ENCODE assay signal across 8 mouse cellular contexts in the genomic region with DNA sequence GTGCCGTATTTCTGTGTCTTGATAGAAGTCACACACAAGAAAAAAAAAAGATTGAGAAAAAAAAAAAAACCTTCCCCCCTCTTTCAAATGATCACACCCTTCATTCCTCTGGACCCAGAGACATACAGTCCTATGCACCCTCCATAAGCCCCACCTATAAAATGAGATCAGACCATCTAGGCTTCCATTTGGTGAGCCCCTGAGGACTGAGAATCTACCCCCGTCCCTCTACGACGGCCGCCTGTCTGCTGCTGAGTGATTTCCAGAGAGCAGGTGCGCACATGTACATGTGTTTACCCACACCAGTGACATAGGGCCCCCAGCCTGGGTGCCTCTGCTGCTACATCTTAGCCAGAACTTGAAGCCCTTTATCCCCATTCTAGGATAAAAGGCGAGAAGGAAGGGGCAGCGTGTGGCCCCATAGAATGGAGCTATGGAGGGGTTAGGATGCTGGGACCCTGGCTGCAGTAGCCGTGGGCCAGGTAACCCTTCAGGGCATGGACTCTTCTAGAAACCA. TPM values are rescaled to one million over a fixed set of nuclear protein-coding genes. Genes with fewer than 3 reads are reported as not detected.
A peak's percentile ranks its signal among the peaks of the same experiment; 100 is the strongest.
DNase-seq lines count a peak whose midpoint lies in the region; ATAC-seq and TF ChIP-seq lines count a peak whose summit lies in the region.

No protein-coding gene starts in this region.

- H3K9me3 ChIP-seq in E14TG2a.4 (ENCODE audit: low read length): peaks cover 8% of the 10 kb centered on the region
- H3K9me3 ChIP-seq in forebrain, embryonic 14.5 days (replicated peaks; ENCODE audit: control insufficient read depth, low read length): no peaks in the 10 kb centered on the region
- no peaks in the 10 kb centered on the region for H3K9me3 ChIP-seq in neural tube, embryonic 14.5 days (ENCODE audit: control insufficient read depth, low read length)

- peak; percentile 96 for DNase-seq in heart, adult 11 months
- DNase-seq in heart, postnatal 10 days: no peak
- DNase-seq in forebrain, embryonic 14.5 days (ENCODE audit: low spot score): no peak
- DNase-seq in kidney, postnatal 4 days: peak; percentile 20 to 32
- DNase-seq in left cerebral cortex, postnatal 14 days (ENCODE audit: low spot score in 2 of 2): no peak

- H3K4me3 ChIP-seq in E14TG2a.4 (replicated peaks; ENCODE audit: low read length): peak overlapping the region; percentile 13; the same call in 1 of the 2 replicates
- H3K4me3 ChIP-seq in forebrain, embryonic 14.5 days (ENCODE audit: low read depth, low read length): peak overlapping the region; percentile 21; the same call in 1 of the 2 replicates
- no peak overlapping the region for H3K4me3 ChIP-seq in neural tube, embryonic 14.5 days (ENCODE audit: low read depth, low read length)

- H3K36me3 ChIP-seq in E14TG2a.4 (ENCODE audit: insufficient read depth, low read length): peaks cover 8% of the 10 kb centered on the region; the same call in 1 of the 2 replicates
- H3K36me3 ChIP-seq in forebrain, embryonic 14.5 days (ENCODE audit: control insufficient read depth, insufficient read depth, low read length): peaks cover 40% of the 10 kb centered on the region
- peaks cover 30% of the 10 kb centered on the region for H3K36me3 ChIP-seq in neural tube, embryonic 14.5 days (ENCODE audit: control insufficient read depth, insufficient read depth, low read length)

- ATAC-seq in forebrain, embryonic 14.5 days: peak; percentile 24
- ATAC-seq in neural tube, embryonic 14.5 days (ENCODE audit: low read depth): 0 out of 2 replicates have a peak, but pooled peaks have one; percentile 4
- ATAC-seq in megakaryocyte, adult 5-6 weeks (ENCODE audit: poor library complexity, severe bottlenecking): no peak

- TF ChIP-seq CTCF in E14TG2a.4 (conservative IDR thresholded peaks at IDR 0.05; ENCODE audit: low read length): no peak

- H3K4me2 ChIP-seq in forebrain, embryonic 14.5 days (ENCODE audit: low read length): peak overlapping the region; percentile 45
- H3K4me2 ChIP-seq in neural tube, embryonic 14.5 days (ENCODE audit: low read depth, low read length): peak overlapping the region; percentile 36; the same call in 1 of the 2 replicates

- peak overlapping the region; percentile 64; the same call in 1 of the 2 replicates for H3K27ac ChIP-seq in forebrain, embryonic 14.5 days (ENCODE audit: low read depth, low read length)
- H3K27ac ChIP-seq in neural tube, embryonic 14.5 days (ENCODE audit: low read depth, low read length): peak overlapping the region; percentile 45; the same call in 1 of the 2 replicates

- intact Hi-C loops in heart, postnatal 10 days (cut with DNase I): loop anchor here (2.0 kb wide), 1 partner anchor 94 kb away; the partner anchor contains the start of gene Ddx6
- intact Hi-C loops in left cerebral cortex, postnatal 14 days (cut with DNase I): loop anchor here (5.0 kb wide), 1 partner anchor 87 kb away; no protein-coding TSS in a partner anchor

- WGBS in forebrain, embryonic 14.5 days: 23% methylated on average over 9 of the region's 9 CpGs
- 29% methylated on average over 9 of the region's 9 CpGs for WGBS in neural tube, embryonic 14.5 days

- H3K27me3 ChIP-seq in E14TG2a.4 (ENCODE audit: insufficient read depth, low read length): peaks cover 11% of the 10 kb centered on the region
- no peaks in the 10 kb centered on the region for H3K27me3 ChIP-seq in forebrain, embryonic 14.5 days (replicated peaks; ENCODE audit: control insufficient read depth, insufficient read depth, low read length)
- H3K27me3 ChIP-seq in neural tube, embryonic 14.5 days (ENCODE audit: control insufficient read depth, insufficient read depth, low read length): no peaks in the 10 kb centered on the region

- H3K9ac ChIP-seq in forebrain, embryonic 14.5 days (ENCODE audit: low read length): 0 out of 2 replicates have a peak overlapping the region, but pooled peaks have one; percentile 32
- no peak overlapping the region for H3K9ac ChIP-seq in neural tube, embryonic 14.5 days (replicated peaks; ENCODE audit: low read depth, low read length)

- H3K4me1 ChIP-seq in E14TG2a.4 (replicated peaks; ENCODE audit: low read depth, low read length): peaks cover 70% of the 10 kb centered on the region
- peaks cover 14% of the 10 kb centered on the region for H3K4me1 ChIP-seq in forebrain, embryonic 14.5 days (ENCODE audit: control insufficient read depth, insufficient read depth, low read length)
- peaks cover 17% of the 10 kb centered on the region for H3K4me1 ChIP-seq in neural tube, embryonic 14.5 days (ENCODE audit: control insufficient read depth, insufficient read depth, low read length)

RNA-seq across cellular contexts. Expression of gene Bcl9l, which starts 27.8 kb away (rescaled TPM):
- total RNA-seq in heart, postnatal 10 days (2021): 10 to 100 TPM; 66.8 to 73.0 TPM
- polyA plus RNA-seq in forebrain, embryonic 14.5 days (2014; fragmentation: Nextera tagmentation; extraction: Ambion mirVana): 9.9 and 13.4 TPM in 2 replicates
- 11.5 and 12.3 TPM in 2 replicates for polyA plus RNA-seq in neural tube, embryonic 14.5 days (2014; fragmentation: Nextera tagmentation; extraction: Ambion mirVana)
- 10 to 100 TPM; 76.2 to 84.8 TPM for total RNA-seq in left cerebral cortex, postnatal 14 days (2021)
- 6.0 TPM in 2 replicates for total RNA-seq in megakaryocyte, adult 5-6 weeks (2015)
- 2.6 and 3.0 TPM in 2 replicates for total RNA-seq in megakaryocyte, adult 5-6 weeks (2017)

RNA-seq across cellular contexts. Expression of gene Cxcr5, which starts 51.3 kb away (rescaled TPM):
- total RNA-seq in heart, postnatal 10 days (2021): under 1 TPM; 0.24 to 0.27 TPM
- 0.07 TPM in 1 of 2 replicates, not detected in the other for polyA plus RNA-seq in forebrain, embryonic 14.5 days (2014; fragmentation: Nextera tagmentation; extraction: Ambion mirVana)
- polyA plus RNA-seq in neural tube, embryonic 14.5 days (2014; fragmentation: Nextera tagmentation; extraction: Ambion mirVana): not detected in 2 replicates
- not detected for total RNA-seq in left cerebral cortex, postnatal 14 days (2021)
- total RNA-seq in megakaryocyte, adult 5-6 weeks (2015): not detected in 2 replicates
- total RNA-seq in megakaryocyte, adult 5-6 weeks (2017): not detected in 2 replicates

RNA-seq across cellular contexts. Expression of gene Upk2, which starts 55.6 kb away (rescaled TPM):
- not detected for total RNA-seq in heart, postnatal 10 days (2021)
- not detected in 2 replicates for polyA plus RNA-seq in forebrain, embryonic 14.5 days (2014; fragmentation: Nextera tagmentation; extraction: Ambion mirVana)
- not detected in 2 replicates for polyA plus RNA-seq in neural tube, embryonic 14.5 days (2014; fragmentation: Nextera tagmentation; extraction: Ambion mirVana)
- not detected for total RNA-seq in left cerebral cortex, postnatal 14 days (2021)
- total RNA-seq in megakaryocyte, adult 5-6 weeks (2015): not detected in 2 replicates
- total RNA-seq in megakaryocyte, adult 5-6 weeks (2017): not detected in 2 replicates

Comparison
In these comparisons a context has a peak if more than half of its experiments do, and no peak if none do; other contexts are left out.
1. DNase-seq: peak in heart, adult 11 months (single experiment) and kidney, postnatal 4 days (2 of 2); none in heart, postnatal 10 days (0 of 2), forebrain, embryonic 14.5 days (single experiment) and left cerebral cortex, postnatal 14 days (0 of 2).
2. RNA of gene Bcl9l, which starts 27.8 kb away (total RNA-seq): 76.2 to 84.8 TPM in left cerebral cortex, postnatal 14 days and 66.8 to 73.0 TPM in heart, postnatal 10 days; 2.6 to 6.0 TPM in megakaryocyte, adult 5-6 weeks; every median in the first group is over 4 times any median in the second.